Mouse (Mus musculus) liver, embryonic 14.5 days (tissue): Measurements from ENCODE around the gene Anxa8. TPM values are rescaled to one million over a fixed set of nuclear protein-coding genes. Genes with fewer than 3 reads are reported as not detected.

Source experiments
- ATAC-seq: fragments of 200-750 bp; cut with Nextera tagmentation; 2 replicates; pipeline ENCODE4 v1.8.0; 2017; ENCODE audit warnings: moderate number of reproducible peaks, mild to moderate bottlenecking, moderate library complexity; ENCODE audit not compliant: insufficient read depth
- DNase-seq, 3 experiments: peaks; one replicate each; pipeline ENCODE4 v3.0.0-alpha.2; 2012 to 2013; ENCODE audit warnings: low read depth in 3 of 3, low spot score in 3 of 3
- H3K27ac ChIP-seq: fragments of 300-500 bp; sonication (generic); 2 replicates; pipeline ENCODE4 v1.5.1; 2014; ENCODE audit warnings: moderate library complexity, mild to moderate bottlenecking, control low read depth, inconsistent platforms
- H3K27me3 ChIP-seq: fragments of 300-500 bp; sonication (generic); 2 replicates; pipeline ENCODE4 v1.6.1; 2014; ENCODE audit warnings: mild to moderate bottlenecking, low read length, moderate library complexity; ENCODE audit not compliant: control insufficient read depth, insufficient read depth
- H3K36me3 ChIP-seq: fragments of 300-500 bp; sonication (generic); replicated peaks from 2 replicates; pipeline ENCODE4 v1.6.1; 2014; ENCODE audit warnings: low read depth; ENCODE audit not compliant: control insufficient read depth, insufficient read depth
- H3K4me1 ChIP-seq, 2 experiments: fragments of 200-500 bp in 1 of 2; fragments of 300-500 bp in 1 of 2; sonication (generic) in 1 of 2; replicated peaks; 2 replicates each; pipeline ENCODE4 v1.6.1; 2012 to 2014; ENCODE audit warnings: antibody characterized with exemption in 1 of 2, inconsistent platforms in 1 of 2, low read length in 1 of 2; ENCODE audit not compliant: control insufficient read depth in 2 of 2, insufficient read depth in 2 of 2
- H3K4me2 ChIP-seq: fragments of 300-500 bp; sonication (generic); 2 replicates; pipeline ENCODE4 v1.6.1; 2014; ENCODE audit warnings: low read depth, mild to moderate bottlenecking, control low read depth, moderate library complexity
- H3K4me3 ChIP-seq, 2 experiments: fragments of 200-500 bp in 1 of 2; fragments of 300-500 bp in 1 of 2; sonication (generic) in 1 of 2; 2 replicates each; pipeline ENCODE4 v1.5.1; 2012 to 2014; ENCODE audit warnings: low read depth in 2 of 2, low read length in 2 of 2, mild to moderate bottlenecking in 2 of 2, control low read depth in 1 of 2, inconsistent platforms in 1 of 2, moderate library complexity in 1 of 2; ENCODE audit not compliant: insufficient read depth in 1 of 2
- H3K9ac ChIP-seq: fragments of 300-500 bp; sonication (generic); replicated peaks from 2 replicates; pipeline ENCODE4 v1.6.1; 2014; ENCODE audit warnings: mild to moderate bottlenecking, control low read depth, moderate library complexity
- H3K9me3 ChIP-seq: fragments of 300-500 bp; sonication (generic); 2 replicates; pipeline ENCODE4 v1.6.1; 2016; ENCODE audit warnings: low read length, mixed read lengths; ENCODE audit not compliant: control insufficient read depth
- CTCF ChIP-seq: IDR thresholded peaks from 2 replicates; pipeline ENCODE4 v1.5.1; 2016; ENCODE audit warnings: antibody characterized with exemption, low read depth, control low read depth
- EP300 ChIP-seq: IDR thresholded peaks from 2 replicates; pipeline ENCODE4 v1.6.1; 2016; ENCODE audit warnings: antibody characterized with exemption, low read depth
- WGBS: fragments of 180-500 bp; shearing (Covaris S2); extraction: QIAGEN DNeasy Blood & Tissue Kit; methylation state at CpG from one replicate; pipeline ENCODE4 v1.1.7; 2014; ENCODE audit not compliant: insufficient replicate concordance; 5-methylcytosine and 5-hydroxymethylcytosine counted together
- polyA plus RNA-seq, 2 experiments: library from polyadenylated mRNA; depleted of rRNA in 1 of 2; stranded (reverse) in 1 of 2; unstranded in 1 of 2; fragments of >200 nt; fragmentation: Nextera tagmentation in 1 of 2; extraction: Ambion mirVana in 1 of 2; gene quantifications; 2 replicates each; pipeline versions ENCODE4 v1.2.1 to v1.2.3; 2012 to 2014

Gene Anxa8
- polyA plus RNA-seq, 2 experiments: 0.06 TPM; not detected in 1

GRCm38 (mm10) chr14:34142915-34143314 lies 57.1 kb downstream of the Anxa8 start:
- no peak for ATAC-seq
- no peak overlapping the region for H3K4me2 ChIP-seq
- 72% methylated on average over 10 of the region's 10 CpGs for WGBS
- H3K27me3 ChIP-seq: no peaks in the 10 kb centered on the region
- no peaks in the 10 kb centered on the region for H3K9me3 ChIP-seq
- DNase-seq: no peak
- H3K27ac ChIP-seq: no peak overlapping the region
- no peak overlapping the region for H3K4me3 ChIP-seq
- H3K4me1 ChIP-seq: no peaks in the 10 kb centered on the region
- TF ChIP-seq EP300 (no peak), CTCF (no peak)
- no peak overlapping the region for H3K9ac ChIP-seq
- no peaks in the 10 kb centered on the region for H3K36me3 ChIP-seq

Other genes with a start within 250 kb of the Anxa8 start
- 3.7 and 3.9 TPM in 2 replicates for gene Gdf10, start 162.4 kb upstream of the Anxa8 start, polyA plus RNA-seq (2012; rRNA removed)
- gene Gdf10, start 162.4 kb upstream of the Anxa8 start, polyA plus RNA-seq (2014; fragmentation: Nextera tagmentation; extraction: Ambion mirVana): 4.8 and 4.9 TPM in 2 replicates
- 3.6 and 4.1 TPM in 2 replicates for gene Gdf2, start 144.9 kb upstream of the Anxa8 start, polyA plus RNA-seq (2012; rRNA removed)
- 6.6 and 7.9 TPM in 2 replicates for gene Gdf2, start 144.9 kb upstream of the Anxa8 start, polyA plus RNA-seq (2014; fragmentation: Nextera tagmentation; extraction: Ambion mirVana)
- gene Rbp3, start 132.0 kb upstream of the Anxa8 start, polyA plus RNA-seq (2012; rRNA removed): 0.02 TPM in 2 replicates
- not detected in 2 replicates for gene Rbp3, start 132.0 kb upstream of the Anxa8 start, polyA plus RNA-seq (2014; fragmentation: Nextera tagmentation; extraction: Ambion mirVana)
- 0.02 TPM in 1 of 2 replicates, not detected in the other for gene Zfp488, start 107.2 kb upstream of the Anxa8 start, polyA plus RNA-seq (2012; rRNA removed)
- not detected in 2 replicates for gene Zfp488, start 107.2 kb upstream of the Anxa8 start, polyA plus RNA-seq (2014; fragmentation: Nextera tagmentation; extraction: Ambion mirVana)
- not detected in 2 replicates for gene Gm30083, start 70.8 kb upstream of the Anxa8 start, polyA plus RNA-seq (2012; rRNA removed)
- gene Gm30083, start 70.8 kb upstream of the Anxa8 start, polyA plus RNA-seq (2014; fragmentation: Nextera tagmentation; extraction: Ambion mirVana): not detected in 2 replicates
- not detected in 2 replicates for gene Gm5460, start 69.2 kb upstream of the Anxa8 start, polyA plus RNA-seq (2012; rRNA removed)
- gene Gm5460, start 69.2 kb upstream of the Anxa8 start, polyA plus RNA-seq (2014; fragmentation: Nextera tagmentation; extraction: Ambion mirVana): not detected in 2 replicates
- gene Antxrl, start 33.3 kb upstream of the Anxa8 start, polyA plus RNA-seq (2012; rRNA removed): not detected in 2 replicates
- not detected in 2 replicates for gene Antxrl, start 33.3 kb upstream of the Anxa8 start, polyA plus RNA-seq (2014; fragmentation: Nextera tagmentation; extraction: Ambion mirVana)
- not detected in 2 replicates for gene A630023A22Rik, start 16.8 kb downstream of the Anxa8 start, polyA plus RNA-seq (2012; rRNA removed)
- not detected in 2 replicates for gene A630023A22Rik, start 16.8 kb downstream of the Anxa8 start, polyA plus RNA-seq (2014; fragmentation: Nextera tagmentation; extraction: Ambion mirVana)
- gene Npy4r, start 66.5 kb downstream of the Anxa8 start, polyA plus RNA-seq (2012; rRNA removed): 0.01 TPM in 2 replicates
- 0.08 TPM in 1 of 2 replicates, not detected in the other for gene Npy4r, start 66.5 kb downstream of the Anxa8 start, polyA plus RNA-seq (2014; fragmentation: Nextera tagmentation; extraction: Ambion mirVana)
- 0.04 and 0.11 TPM in 2 replicates for gene Gprin2, start 115.7 kb downstream of the Anxa8 start, polyA plus RNA-seq (2012; rRNA removed)
- 0.03 and 0.09 TPM in 2 replicates for gene Gprin2, start 115.7 kb downstream of the Anxa8 start, polyA plus RNA-seq (2014; fragmentation: Nextera tagmentation; extraction: Ambion mirVana)
- 0.64 and 0.74 TPM in 2 replicates for gene Syt15, start 133.6 kb downstream of the Anxa8 start, polyA plus RNA-seq (2012; rRNA removed)
- gene Syt15, start 133.6 kb downstream of the Anxa8 start, polyA plus RNA-seq (2014; fragmentation: Nextera tagmentation; extraction: Ambion mirVana): 0.13 and 0.30 TPM in 2 replicates
- 2.0 and 3.0 TPM in 2 replicates for gene Shld2, start 224.5 kb downstream of the Anxa8 start, polyA plus RNA-seq (2012; rRNA removed)
- gene Shld2, start 224.5 kb downstream of the Anxa8 start, polyA plus RNA-seq (2014; fragmentation: Nextera tagmentation; extraction: Ambion mirVana): 4.8 and 5.6 TPM in 2 replicates
- gene Glud1, start 224.7 kb downstream of the Anxa8 start, polyA plus RNA-seq (2012; rRNA removed): 140 and 186 TPM in 2 replicates
- gene Glud1, start 224.7 kb downstream of the Anxa8 start, polyA plus RNA-seq (2014; fragmentation: Nextera tagmentation; extraction: Ambion mirVana): 145 and 151 TPM in 2 replicates